Mouse (Mus musculus): ENCODE measurements around the gene Crabp2. TPM values are rescaled to one million over a fixed set of nuclear protein-coding genes. Genes with fewer than 3 reads are reported as not detected.

The Crabp2 gene
- polyA plus RNA-seq, 1 experiment from 2014 or later = 44.1 TPM

DNA sequence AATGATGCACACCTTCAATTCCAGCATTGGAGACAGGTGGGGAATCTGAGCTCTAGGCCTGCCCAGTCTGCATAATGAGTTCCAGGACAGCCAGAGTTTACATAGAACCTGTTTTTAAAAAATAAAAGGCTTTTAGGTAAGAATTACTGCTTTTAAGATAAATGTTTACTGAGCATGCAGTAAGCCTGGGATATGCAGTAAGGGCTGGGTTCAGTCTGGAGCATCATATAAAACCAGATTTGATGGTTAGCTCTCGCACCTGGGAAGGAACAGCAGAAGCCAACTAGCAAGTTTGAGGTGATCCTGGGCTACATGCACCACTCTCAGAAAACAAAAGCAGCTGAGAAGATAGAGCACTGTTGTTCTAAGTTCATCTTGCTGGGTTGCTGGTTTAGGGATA lies 29.9 kb upstream of the Crabp2 start:
- ATAC-seq (ENCODE audit: insufficient number of reproducible peaks, insufficient read depth, low FRiP score, low read depth) = no peak
- H3K4me1 ChIP-seq (ENCODE audit: control insufficient read depth, insufficient read depth, low read length) = 0 out of 2 replicates have a peak, but pooled peaks cover 3% of the 10 kb centered on the region
- no peaks in the 10 kb centered on the region for H3K9me3 ChIP-seq (ENCODE audit: control insufficient read depth, low read depth, low read length)
- H3K4me2 ChIP-seq (replicated peaks; ENCODE audit: low read depth, low read length) = 0 out of 2 replicates have a peak overlapping the region, but pooled peaks have one; percentile 76
- H3K4me3 ChIP-seq (ENCODE audit: low read depth, low read length) = no peak overlapping the region
- 86% methylated on average over 1 of the region's 1 CpGs for WGBS
- no peak overlapping the region for H3K27ac ChIP-seq (ENCODE audit: low read length)
- peaks cover 45% of the 10 kb centered on the region for H3K36me3 ChIP-seq (ENCODE audit: control insufficient read depth, insufficient read depth, low read length)
- no peak overlapping the region for H3K9ac ChIP-seq (replicated peaks; ENCODE audit: low read depth, low read length)
- no peaks in the 10 kb centered on the region for H3K27me3 ChIP-seq (ENCODE audit: control insufficient read depth, insufficient read depth, low read length)

DNA sequence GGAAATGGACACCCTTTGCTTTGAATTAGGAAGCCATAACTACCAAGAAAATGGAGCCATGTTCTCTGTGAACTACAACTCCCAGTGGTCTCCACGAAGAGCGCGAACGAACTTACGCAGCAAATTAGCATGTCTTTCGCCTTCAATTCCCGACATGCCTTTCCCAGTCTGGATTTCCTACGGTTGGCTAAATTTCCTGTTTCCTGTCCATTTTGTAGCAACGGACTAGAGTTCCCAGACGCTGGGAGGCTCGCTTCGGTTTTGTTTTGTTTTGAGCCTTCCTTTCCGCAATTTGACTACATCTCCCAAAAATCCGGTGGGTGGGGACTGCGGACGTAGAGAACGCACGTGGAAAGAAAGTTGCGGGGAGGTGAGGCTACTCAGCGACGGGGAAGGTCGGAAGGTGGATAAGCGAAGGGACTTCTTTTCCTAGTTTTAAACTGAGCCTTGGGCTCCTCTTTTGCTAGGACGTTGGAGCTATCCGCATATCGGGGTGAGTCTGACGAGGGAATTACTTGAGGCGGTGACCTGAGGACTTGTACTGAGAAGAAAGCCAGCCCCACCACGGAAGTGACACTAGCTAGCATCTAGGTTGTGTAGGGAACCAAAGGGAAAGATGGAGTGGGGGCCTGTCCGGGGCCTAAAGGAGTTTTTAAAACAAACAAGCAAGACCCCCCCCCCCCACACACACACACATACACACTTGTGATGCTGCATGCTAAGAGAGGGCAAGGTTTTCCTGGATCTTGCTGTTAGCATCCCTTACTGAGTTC lies 28.9 kb upstream of the Crabp2 start, which contains the start of gene Mrpl24:
Mrpl24 (plus strand) TSS at position 171 of the 773 bp plus-strand sequence.
- H3K4me3 ChIP-seq (ENCODE audit: low read depth, low read length) = peak within 1 kb of the TSS; percentile 72
- H3K9me3 ChIP-seq (ENCODE audit: control insufficient read depth, low read depth, low read length) = no peaks in the 10 kb centered on the region
- 0 out of 2 replicates have a peak, but pooled peaks cover 3% of the 10 kb centered on the region for H3K4me1 ChIP-seq (ENCODE audit: control insufficient read depth, insufficient read depth, low read length)
- peak within 1 kb of the TSS; percentile 84 for H3K27ac ChIP-seq (ENCODE audit: low read length)
- peak within 1 kb of the TSS; percentile 76 for H3K4me2 ChIP-seq (replicated peaks; ENCODE audit: low read depth, low read length)
- WGBS = under 1% methylated on average over 30 of the region's 30 CpGs
- H3K36me3 ChIP-seq (ENCODE audit: control insufficient read depth, insufficient read depth, low read length) = peaks cover 48% of the 10 kb centered on the region
- H3K27me3 ChIP-seq (ENCODE audit: control insufficient read depth, insufficient read depth, low read length) = no peaks in the 10 kb centered on the region
- peak within 1 kb of the TSS; percentile 67 for H3K9ac ChIP-seq (replicated peaks; ENCODE audit: low read depth, low read length)
- ATAC-seq (ENCODE audit: insufficient number of reproducible peaks, insufficient read depth, low FRiP score, low read depth) = peak; percentile 83

GRCm38 (mm10) chr3:87920270-87920943 lies 28.1 kb upstream of the Crabp2 start:
- 0 out of 2 replicates have a peak, but pooled peaks cover 3% of the 10 kb centered on the region for H3K4me1 ChIP-seq (ENCODE audit: control insufficient read depth, insufficient read depth, low read length)
- peak overlapping the region; percentile 76 for H3K4me2 ChIP-seq (replicated peaks; ENCODE audit: low read depth, low read length)
- no peaks in the 10 kb centered on the region for H3K27me3 ChIP-seq (ENCODE audit: control insufficient read depth, insufficient read depth, low read length)
- peak overlapping the region; percentile 72 for H3K4me3 ChIP-seq (ENCODE audit: low read depth, low read length)
- ATAC-seq (ENCODE audit: insufficient number of reproducible peaks, insufficient read depth, low FRiP score, low read depth) = no peak
- peak overlapping the region; percentile 67; the same call in 1 of the 2 replicates for H3K9ac ChIP-seq (replicated peaks; ENCODE audit: low read depth, low read length)
- peaks cover 47% of the 10 kb centered on the region for H3K36me3 ChIP-seq (ENCODE audit: control insufficient read depth, insufficient read depth, low read length)
- 67% methylated on average over 9 of the region's 9 CpGs for WGBS
- no peaks in the 10 kb centered on the region for H3K9me3 ChIP-seq (ENCODE audit: control insufficient read depth, low read depth, low read length)
- H3K27ac ChIP-seq (ENCODE audit: low read length) = no peak overlapping the region; the same call in 1 of the 2 replicates

- 89% methylated on average over 7 of the region's 7 CpGs for WGBS
- no peak overlapping the region for H3K4me2 ChIP-seq (replicated peaks; ENCODE audit: low read depth, low read length)
- H3K4me1 ChIP-seq (ENCODE audit: control insufficient read depth, insufficient read depth, low read length) = peaks cover 7% of the 10 kb centered on the region; the same call in 1 of the 2 replicates
- no peak overlapping the region for H3K9ac ChIP-seq (replicated peaks; ENCODE audit: low read depth, low read length)
- no peaks in the 10 kb centered on the region for H3K9me3 ChIP-seq (ENCODE audit: control insufficient read depth, low read depth, low read length)
- peaks cover 46% of the 10 kb centered on the region for H3K36me3 ChIP-seq (ENCODE audit: control insufficient read depth, insufficient read depth, low read length)
- no peak overlapping the region for H3K27ac ChIP-seq (ENCODE audit: low read length)
- H3K27me3 ChIP-seq (ENCODE audit: control insufficient read depth, insufficient read depth, low read length) = no peaks in the 10 kb centered on the region
- no peak overlapping the region for H3K4me3 ChIP-seq (ENCODE audit: low read depth, low read length)
- ATAC-seq (ENCODE audit: insufficient number of reproducible peaks, insufficient read depth, low FRiP score, low read depth) = no peak
Measured at GRCm38 (mm10) chr3:87924996-87925395, 23.5 kb upstream of the Crabp2 start.

- H3K36me3 ChIP-seq (ENCODE audit: control insufficient read depth, insufficient read depth, low read length) = peaks cover 48% of the 10 kb centered on the region
Measured at GRCm38 (mm10) chr3:87927452-87927851, 21.0 kb upstream of the Crabp2 start.

DNA sequence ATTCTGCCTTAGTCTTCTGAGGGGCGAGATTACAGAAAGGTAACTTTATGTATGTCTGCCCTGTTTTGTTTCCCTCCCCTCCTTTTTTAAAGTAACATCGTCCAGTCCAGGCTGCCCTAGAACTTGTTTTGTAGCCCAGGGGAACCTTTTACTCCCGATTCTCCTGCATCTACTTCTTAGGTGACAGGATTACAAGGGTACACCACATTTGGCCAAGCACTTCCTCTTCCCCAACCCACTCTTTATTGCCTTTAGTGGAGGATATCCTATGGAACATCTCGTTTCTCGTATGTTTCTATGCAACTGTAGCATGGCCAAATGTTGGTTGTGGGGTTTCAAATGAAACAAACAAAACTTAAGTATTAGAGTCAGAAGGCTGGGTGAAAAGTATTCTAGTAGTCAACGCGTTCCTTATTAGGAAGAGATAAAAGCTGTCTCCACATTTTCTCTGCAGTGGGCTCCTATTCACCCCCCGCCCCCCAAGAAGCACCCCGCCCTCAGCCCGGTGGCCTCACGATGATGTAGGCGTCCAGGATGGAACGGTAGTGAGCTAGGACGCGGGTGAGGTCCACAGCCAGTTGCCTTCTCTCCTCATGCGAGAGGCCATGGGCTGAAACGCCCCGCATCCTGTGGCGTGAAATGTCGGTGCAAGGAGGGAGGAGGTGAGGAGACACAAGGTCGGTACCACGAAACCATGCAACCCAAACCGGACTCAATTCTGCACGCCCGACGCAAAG lies 19.0 kb upstream of the Crabp2 start:
- Histone ChIP-seq H3K27me3 (ENCODE audit: control insufficient read depth, insufficient read depth, low read length) (no peaks in the 10 kb centered on the region), H3K4me1 (ENCODE audit: control insufficient read depth, insufficient read depth, low read length) (peaks cover 19% of the 10 kb centered on the region), H3K4me2 (replicated peaks; ENCODE audit: low read depth, low read length) (peak overlapping the region; percentile 57), H3K9me3 (ENCODE audit: control insufficient read depth, low read depth, low read length) (no peaks in the 10 kb centered on the region), H3K9ac (replicated peaks; ENCODE audit: low read depth, low read length) (peak overlapping the region; percentile 83), H3K36me3 (ENCODE audit: control insufficient read depth, insufficient read depth, low read length) (peaks cover 41% of the 10 kb centered on the region), H3K27ac (ENCODE audit: low read length) (peak overlapping the region; percentile 82), H3K4me3 (ENCODE audit: low read depth, low read length) (peak overlapping the region; percentile 59)
- WGBS = 7% methylated on average over 26 of the region's 26 CpGs
- ATAC-seq (ENCODE audit: insufficient number of reproducible peaks, insufficient read depth, low FRiP score, low read depth) = peak; percentile 20; the same call in 1 of the 2 replicates

More at GRCm38 (mm10) chr3:87927452-87927851, 21.0 kb upstream of the Crabp2 start:
- no peaks in the 10 kb centered on the region for H3K27me3 ChIP-seq (ENCODE audit: control insufficient read depth, insufficient read depth, low read length)
- peaks cover 19% of the 10 kb centered on the region for H3K4me1 ChIP-seq (ENCODE audit: control insufficient read depth, insufficient read depth, low read length)
- H3K9me3 ChIP-seq (ENCODE audit: control insufficient read depth, low read depth, low read length) = no peaks in the 10 kb centered on the region
- no peak overlapping the region for H3K4me2 ChIP-seq (replicated peaks; ENCODE audit: low read depth, low read length)
- WGBS = 91% methylated on average over 5 of the region's 5 CpGs
- H3K27ac ChIP-seq (ENCODE audit: low read length) = no peak overlapping the region
- H3K9ac ChIP-seq (replicated peaks; ENCODE audit: low read depth, low read length) = no peak overlapping the region
- no peak overlapping the region for H3K4me3 ChIP-seq (ENCODE audit: low read depth, low read length)
- no peak for ATAC-seq (ENCODE audit: insufficient number of reproducible peaks, insufficient read depth, low FRiP score, low read depth)

DNA sequence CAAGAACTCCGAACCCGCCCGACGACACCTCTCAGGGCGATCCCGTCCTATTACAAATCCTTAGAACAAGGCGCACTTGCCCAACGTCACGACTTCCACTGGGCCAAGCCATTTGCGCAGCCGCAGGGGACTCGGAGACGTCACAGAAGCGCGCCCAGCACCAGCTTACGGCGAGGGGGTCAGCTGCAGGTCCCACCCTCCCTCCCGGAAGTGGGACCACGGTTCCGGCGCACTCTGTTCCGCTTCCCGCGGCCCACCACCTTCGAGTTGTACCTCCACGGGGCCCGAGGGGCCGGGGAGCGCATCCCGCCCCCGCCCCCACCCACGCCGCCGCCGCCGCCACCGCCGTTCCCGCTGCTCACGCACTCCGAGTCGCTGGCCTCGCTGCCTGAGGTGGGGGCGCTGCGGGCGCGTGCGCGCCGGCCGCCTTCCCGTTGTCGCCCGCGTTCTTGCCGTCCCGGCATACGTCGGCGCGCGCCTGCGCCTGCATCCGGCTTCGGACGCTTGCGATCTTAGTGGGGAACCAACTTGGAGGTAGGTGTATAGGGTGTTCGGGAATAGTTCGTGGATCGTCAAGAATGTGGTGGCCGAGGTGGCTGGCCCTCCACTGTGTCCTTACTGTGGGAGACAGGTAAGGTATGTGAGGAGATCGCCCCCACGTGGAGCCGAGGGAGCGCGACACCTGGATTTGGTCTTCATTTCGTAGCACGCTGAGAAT lies 18.2 kb upstream of the Crabp2 start, which contains the start of the genes Isg20l2 and Rrnad1:
Isg20l2 (plus strand) TSS at position 237 of the 718 bp plus-strand sequence.
Rrnad1 (minus strand) TSS at position 640 of the 718 bp plus-strand sequence.
- Histone ChIP-seq H3K27me3 (ENCODE audit: control insufficient read depth, insufficient read depth, low read length) (no peaks in the 10 kb centered on the region), H3K4me2 (replicated peaks; ENCODE audit: low read depth, low read length) (peak within 1 kb of the TSS; percentile 62), H3K9ac (replicated peaks; ENCODE audit: low read depth, low read length) (peak within 1 kb of the TSS; percentile 83), H3K27ac (ENCODE audit: low read length) (peak within 1 kb of the TSS; percentile 82), H3K4me1 (ENCODE audit: control insufficient read depth, insufficient read depth, low read length) (peaks cover 19% of the 10 kb centered on the region), H3K9me3 (ENCODE audit: control insufficient read depth, low read depth, low read length) (no peaks in the 10 kb centered on the region), H3K4me3 (ENCODE audit: low read depth, low read length) (peak within 1 kb of the TSS; percentile 59), H3K36me3 (ENCODE audit: control insufficient read depth, insufficient read depth, low read length) (peaks cover 39% of the 10 kb centered on the region)
- peak; percentile 97 for ATAC-seq (ENCODE audit: insufficient number of reproducible peaks, insufficient read depth, low FRiP score, low read depth)
- WGBS = 2% methylated on average over 63 of the region's 78 CpGs

Data from stomach, embryonic 14.5 days (tissue).